Mouse (Mus musculus) myocyte (in vitro differentiated cells): ENCODE measurements around the gene Gm45261.

Experiments
- CEBPB ChIP-seq: IDR thresholded peaks from 2 replicates; pipeline ENCODE4 v1.6.1; 2011; ENCODE audit warnings: mild to moderate bottlenecking, moderate library complexity; ENCODE audit not compliant: poor library complexity, insufficient read depth, severe bottlenecking
- E2F4 ChIP-seq: IDR thresholded peaks from one replicate; pipeline ENCODE4 v1.6.1; 2011; ENCODE audit warnings: mild to moderate bottlenecking, control low read depth, moderate library complexity; ENCODE audit not compliant: insufficient read depth
- MYOD1 ChIP-seq, 3 experiments: IDR thresholded peaks; one replicate each; pipeline ENCODE4 v1.6.1; 2011; ENCODE audit warnings: control low read depth in 2 of 3, low read depth in 2 of 3, mild to moderate bottlenecking in 2 of 3, moderate library complexity in 1 of 3; ENCODE audit not compliant: insufficient read length in 2 of 3, control insufficient read depth in 1 of 3
- MYOG ChIP-seq, 3 experiments: IDR thresholded peaks; one replicate each; pipeline ENCODE4 v1.6.1; 2011; ENCODE audit warnings: control low read depth in 2 of 3, low read depth in 2 of 3, mild to moderate bottlenecking in 2 of 3; ENCODE audit not compliant: insufficient read length in 2 of 3, control insufficient read depth in 1 of 3, insufficient read depth in 1 of 3
- POLR2A ChIP-seq: IDR thresholded peaks from one replicate; pipeline ENCODE4 v1.6.1; 2011; ENCODE audit warnings: low read depth, mild to moderate bottlenecking, control low read depth, moderate library complexity; ENCODE audit not compliant: insufficient read length
- POLR2AphosphoS2 ChIP-seq: IDR thresholded peaks from one replicate; pipeline ENCODE4 v1.6.1; 2011; ENCODE audit warnings: low read depth, control low read depth; ENCODE audit not compliant: insufficient read length
- REST ChIP-seq: IDR thresholded peaks from one replicate; pipeline ENCODE4 v1.6.1; 2011; ENCODE audit warnings: mild to moderate bottlenecking, control low read depth, moderate library complexity; ENCODE audit not compliant: insufficient read depth, insufficient read length
- SRF ChIP-seq: IDR thresholded peaks from one replicate; pipeline ENCODE4 v1.6.1; 2011; ENCODE audit warnings: low read depth; ENCODE audit not compliant: control insufficient read depth, insufficient read length
- TCF12 ChIP-seq: IDR thresholded peaks from one replicate; pipeline ENCODE4 v1.6.1; 2011; ENCODE audit warnings: mild to moderate bottlenecking, control low read depth; ENCODE audit not compliant: poor library complexity, insufficient read depth, severe bottlenecking
- TCF3 ChIP-seq: IDR thresholded peaks from one replicate; pipeline ENCODE4 v1.6.1; 2011; ENCODE audit warnings: low read depth, control low read depth; ENCODE audit not compliant: insufficient read length
- USF1 ChIP-seq: IDR thresholded peaks from one replicate; pipeline ENCODE4 v1.6.1; 2011; ENCODE audit warnings: low read depth, mild to moderate bottlenecking, control low read depth, moderate library complexity

DNA sequence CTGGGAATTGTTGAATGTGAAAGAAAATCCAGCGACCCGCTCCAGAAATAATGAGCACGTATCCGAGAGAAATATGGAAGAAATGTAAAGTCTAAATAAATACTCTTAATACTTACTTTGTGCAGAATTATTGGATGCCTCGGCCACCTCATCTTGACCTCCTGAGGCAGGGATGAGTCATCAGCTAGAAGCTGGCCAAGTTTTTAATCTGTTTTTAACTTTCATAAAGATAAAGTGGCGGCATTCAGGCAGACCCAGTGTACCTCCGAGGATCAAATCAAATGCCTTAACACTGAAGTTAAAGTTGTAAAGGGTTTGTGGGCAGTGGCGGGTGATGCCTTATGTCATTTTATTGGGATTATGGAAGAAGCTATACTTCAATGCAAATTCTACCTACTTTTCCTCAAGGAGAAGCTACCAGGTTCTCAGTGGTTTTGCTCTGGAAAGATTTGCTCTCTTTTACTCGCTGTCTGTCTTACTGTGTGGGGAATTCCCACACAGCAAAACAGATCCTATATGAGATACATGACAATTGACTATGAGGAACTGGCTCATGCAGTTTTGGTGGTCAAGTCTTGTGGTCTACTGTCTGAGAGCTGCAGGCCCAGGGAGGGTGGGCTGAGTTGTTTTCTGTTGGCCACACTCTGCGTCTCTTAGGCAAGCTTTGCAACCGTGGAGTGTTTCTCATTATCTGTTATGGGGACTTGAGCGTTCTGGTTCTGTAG lies 42.8 kb downstream of the Gm45261 start:
- TF ChIP-seq TCF12 (no peak), POLR2A (no peak), USF1 (no peak), MYOG (IDR thresholded peaks at IDR 0.05; ENCODE audit: control insufficient read depth in 1 of 3, insufficient read depth in 1 of 3, insufficient read length in 2 of 3, low read depth in 2 of 3) (no peak), MYOD1 (IDR thresholded peaks at IDR 0.05; ENCODE audit: control insufficient read depth in 1 of 3, insufficient read length in 2 of 3, low read depth in 2 of 3) (no peak), POLR2AphosphoS2 (no peak), REST (no peak), SRF (no peak), TCF3 (no peak), E2F4 (no peak), CEBPB (no peak)
